Mouse (Mus musculus): ENCODE measurements around the gene Prelid3b.

DNA sequence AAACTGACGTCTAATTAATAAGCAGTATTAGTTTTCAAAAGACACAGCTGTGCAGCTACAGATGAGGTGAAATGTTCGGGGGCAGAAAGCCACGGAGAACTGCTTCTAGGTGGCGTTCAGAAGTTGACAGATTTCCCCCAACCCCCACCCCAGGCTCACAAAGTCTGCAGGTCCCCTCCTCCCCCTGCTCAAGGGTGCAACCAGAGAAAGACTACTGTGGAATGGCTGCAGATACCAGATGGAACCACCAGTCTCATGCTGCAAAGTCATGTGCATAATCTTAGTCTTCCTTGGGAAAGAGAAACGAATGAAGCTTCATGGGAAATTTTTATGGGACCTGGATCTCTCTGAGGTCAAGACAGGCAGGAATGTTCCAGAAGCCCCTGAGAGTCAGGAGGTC, 29.4 kb upstream of the Prelid3b start:
- no peak for TF ChIP-seq POLR2A (IDR thresholded peaks at IDR 0.05; ENCODE audit: control insufficient read depth, low read depth, low read length)
- no peak for TF ChIP-seq CTCF (IDR thresholded peaks at IDR 0.05; ENCODE audit: control insufficient read depth, insufficient read depth, insufficient replicate concordance, low read depth, low read length)
